Mouse (Mus musculus) midbrain, embryonic 10.5 days (tissue): Measurements from ENCODE around the gene Ccdc114. TPM values are rescaled to one million over a fixed set of nuclear protein-coding genes. Genes with fewer than 3 reads are reported as not detected.
A peak's percentile ranks its signal among the peaks of the same experiment; 100 is the strongest.

Experiments
- DNase-seq: peaks from one replicate; pipeline ENCODE4 v3.0.0-alpha.2; 2017; ENCODE audit warnings: low spot score
- H3K27ac ChIP-seq: fragments of 300-500 bp; sonication (generic); replicated peaks from 2 replicates; pipeline ENCODE4 v1.5.1; 2016; ENCODE audit warnings: mild to moderate bottlenecking
- H3K27me3 ChIP-seq: fragments of 300-500 bp; sonication (generic); 2 replicates; pipeline ENCODE4 v1.6.1; 2016; ENCODE audit warnings: low read depth, mild to moderate bottlenecking; ENCODE audit not compliant: poor library complexity, severe bottlenecking
- H3K36me3 ChIP-seq: fragments of 300-500 bp; sonication (generic); 2 replicates; pipeline ENCODE4 v1.6.1; 2016; ENCODE audit warnings: mild to moderate bottlenecking, moderate library complexity
- H3K4me1 ChIP-seq: fragments of 300-500 bp; sonication (generic); 2 replicates; pipeline ENCODE4 v1.6.1; 2016
- H3K4me3 ChIP-seq: fragments of 300-500 bp; sonication (generic); 2 replicates; pipeline ENCODE4 v1.5.1; 2016; ENCODE audit warnings: mild to moderate bottlenecking, moderate library complexity
- H3K9me3 ChIP-seq: fragments of 300-500 bp; sonication (generic); replicated peaks from 2 replicates; pipeline ENCODE4 v1.6.1; 2016; ENCODE audit warnings: mild to moderate bottlenecking
- WGBS: fragments of 180-500 bp; shearing (Covaris S2); methylation state at CpG from one replicate; pipeline ENCODE4 v1.1.7; 2016; 5-methylcytosine and 5-hydroxymethylcytosine counted together
- polyA plus RNA-seq: library from polyadenylated mRNA; unstranded; fragments of >200 nt; fragmentation: Nextera tagmentation; extraction: Ambion mirVana; gene quantifications from 2 replicates; pipeline ENCODE4 v1.2.1, GENCODE M21; 2016

The Ccdc114 gene
- polyA plus RNA-seq, 1 experiment from 2014 or later: 5.3 TPM

DNA sequence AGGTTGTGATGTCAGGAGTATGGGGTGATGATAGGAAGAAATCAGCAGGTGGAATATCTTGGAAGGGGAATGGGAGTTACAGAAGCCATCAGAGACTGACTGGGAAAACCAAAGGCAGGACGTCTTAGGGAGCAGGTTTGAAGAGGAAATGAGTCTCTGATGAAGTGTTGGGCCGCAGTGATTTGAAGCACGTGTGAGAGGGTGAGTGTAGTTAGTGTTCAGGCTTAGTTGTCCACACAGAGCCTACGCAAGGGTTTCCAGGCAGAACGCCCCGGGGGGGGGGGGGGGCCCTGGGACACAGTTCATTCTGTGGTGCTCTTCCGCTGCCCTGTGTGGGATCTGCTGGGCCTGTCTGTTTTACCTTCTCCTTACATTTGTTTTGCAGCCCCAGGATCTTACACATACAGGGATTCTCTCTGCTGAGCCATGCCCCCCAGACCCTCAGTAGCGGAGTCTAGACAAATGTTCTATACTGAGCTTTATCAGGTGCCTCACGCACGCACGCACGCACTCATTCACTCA lies 21.3 kb upstream of the Ccdc114 start:
- peak; percentile 19 for DNase-seq
- Histone ChIP-seq H3K27me3 (no peaks in the 10 kb centered on the region), H3K9me3 (0 out of 2 replicates have a peak, but pooled peaks cover 4% of the 10 kb centered on the region), H3K4me3 (no peak overlapping the region), H3K4me1 (peaks cover 6% of the 10 kb centered on the region), H3K36me3 (peaks cover 7% of the 10 kb centered on the region), H3K27ac (no peak overlapping the region)
- WGBS: 86% methylated on average over 12 of the region's 12 CpGs

DNA sequence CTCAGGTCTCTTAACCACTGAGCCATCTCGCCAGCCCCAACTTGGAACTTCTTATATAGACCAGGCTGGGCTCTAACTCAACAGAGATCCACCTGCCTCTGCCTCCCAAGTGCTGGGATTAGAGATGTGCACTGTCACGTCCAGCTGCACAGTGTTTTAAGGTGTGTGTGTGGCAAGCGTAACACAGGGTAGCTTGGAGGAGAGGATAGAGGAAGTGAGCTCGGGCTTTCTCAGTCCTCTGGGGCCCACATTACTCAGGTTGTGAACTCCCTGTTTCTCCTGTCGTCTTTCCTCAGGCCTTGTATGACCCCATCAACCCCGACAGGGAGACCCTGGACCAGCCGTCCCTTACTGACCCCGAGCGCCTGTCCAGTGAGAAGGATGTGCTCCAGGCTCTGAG lies 17.2 kb upstream of the Ccdc114 start:
- Histone ChIP-seq H3K27ac (no peak overlapping the region), H3K36me3 (peaks cover 37% of the 10 kb centered on the region), H3K27me3 (no peaks in the 10 kb centered on the region), H3K4me1 (no peaks in the 10 kb centered on the region), H3K4me3 (no peak overlapping the region), H3K9me3 (0 out of 2 replicates have a peak, but pooled peaks cover 7% of the 10 kb centered on the region)
- no peak for DNase-seq
- 93% methylated on average over 9 of the region's 9 CpGs for WGBS

DNA sequence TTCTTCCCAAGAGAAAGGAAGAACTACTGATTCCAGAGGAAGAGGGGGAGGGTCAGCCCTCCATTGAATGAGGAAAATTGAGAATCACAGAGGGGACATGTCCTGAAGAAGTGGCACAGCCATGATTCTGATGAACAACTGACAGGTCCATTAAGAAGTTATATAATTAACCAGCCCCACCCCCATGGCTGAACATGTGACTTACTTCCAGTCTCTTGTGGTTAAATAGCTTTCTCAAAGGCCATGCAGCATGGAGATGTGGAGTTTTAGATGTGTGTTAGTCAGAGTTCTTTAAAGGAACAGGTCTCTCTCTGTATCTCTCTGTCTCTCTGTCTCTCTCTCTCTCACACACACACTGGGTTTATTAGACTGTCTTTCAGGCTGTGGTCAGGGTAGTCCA lies 15.5 kb upstream of the Ccdc114 start:
- no peak for DNase-seq
- 0 out of 2 replicates have a peak, but pooled peaks cover 7% of the 10 kb centered on the region for H3K9me3 ChIP-seq
- H3K36me3 ChIP-seq: peaks cover 42% of the 10 kb centered on the region
- H3K4me1 ChIP-seq: no peaks in the 10 kb centered on the region
- no peak overlapping the region for H3K27ac ChIP-seq
- H3K27me3 ChIP-seq: no peaks in the 10 kb centered on the region
- H3K4me3 ChIP-seq: no peak overlapping the region

DNA sequence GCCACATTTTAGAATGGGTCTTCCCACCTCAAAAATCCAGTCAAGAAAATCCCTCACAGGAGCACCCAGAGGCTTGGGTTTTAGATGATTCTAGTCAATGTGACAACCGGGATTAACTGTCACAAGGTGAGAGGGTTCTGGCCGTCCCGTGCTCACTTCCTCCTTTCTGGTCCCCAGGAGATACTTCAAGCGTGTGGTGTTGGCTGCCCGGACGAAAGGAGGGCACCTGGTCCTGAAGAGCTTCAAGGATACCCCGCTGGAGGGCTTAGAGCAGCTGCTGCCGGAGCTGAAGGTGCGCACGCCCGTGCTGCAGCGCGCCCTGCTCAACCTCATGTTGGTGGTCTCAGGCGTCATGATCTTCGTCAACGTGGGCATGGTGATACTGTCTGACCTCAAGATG lies 14.7 kb upstream of the Ccdc114 start:
- H3K27ac ChIP-seq: no peak overlapping the region
- no peak overlapping the region for H3K4me3 ChIP-seq
- no peaks in the 10 kb centered on the region for H3K27me3 ChIP-seq
- DNase-seq: no peak
- 0 out of 2 replicates have a peak, but pooled peaks cover 3% of the 10 kb centered on the region for H3K9me3 ChIP-seq
- no peaks in the 10 kb centered on the region for H3K4me1 ChIP-seq
- 96% methylated on average over 16 of the region's 16 CpGs for WGBS
- H3K36me3 ChIP-seq: peaks cover 49% of the 10 kb centered on the region

DNA sequence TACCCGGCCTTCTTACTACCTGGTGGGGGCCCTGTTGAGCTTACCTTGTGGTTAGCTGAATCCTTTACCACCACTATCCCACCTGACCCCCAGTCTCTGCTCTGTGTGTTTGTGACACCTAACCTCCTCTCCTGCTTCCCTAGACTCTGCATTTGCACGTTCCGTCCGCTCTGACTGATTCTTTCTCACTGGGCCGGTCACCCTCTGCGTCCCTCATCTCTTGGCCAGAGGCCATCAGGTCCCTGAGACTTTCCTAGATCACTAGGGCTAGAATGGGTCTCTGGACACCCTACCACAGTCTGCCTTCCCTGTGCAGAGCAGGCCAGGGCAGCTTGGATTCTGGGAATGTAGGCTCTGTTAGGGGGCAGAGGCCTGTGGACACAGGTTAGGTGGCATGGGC lies 9.8 kb upstream of the Ccdc114 start:
- H3K27ac ChIP-seq: no peak overlapping the region

DNA sequence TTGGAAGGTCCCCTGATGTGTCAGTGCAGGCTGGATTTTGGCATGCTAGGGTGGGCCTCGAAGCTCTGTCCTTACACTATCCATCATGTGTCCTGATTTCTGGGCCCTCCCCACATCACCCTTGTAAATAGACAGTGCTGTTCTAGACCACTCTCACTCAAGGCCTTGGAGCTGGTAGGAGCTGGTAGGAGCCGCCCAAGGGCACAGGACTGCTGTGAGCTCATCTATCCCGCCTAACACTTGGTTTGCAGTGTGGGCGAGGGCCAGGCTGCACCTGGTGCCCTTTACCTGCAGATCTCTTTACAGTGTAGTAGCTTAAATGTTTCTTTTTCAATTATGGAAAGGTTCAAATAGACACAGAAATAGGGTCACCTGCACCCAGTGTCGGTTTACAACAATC lies 8.9 kb upstream of the Ccdc114 start:
- H3K27ac ChIP-seq: no peak overlapping the region
- 0 out of 2 replicates have a peak, but pooled peaks cover under 1% of the 10 kb centered on the region for H3K9me3 ChIP-seq
- DNase-seq: no peak
- H3K4me1 ChIP-seq: peaks cover 29% of the 10 kb centered on the region
- H3K4me3 ChIP-seq: no peak overlapping the region
- peaks cover 4% of the 10 kb centered on the region for H3K27me3 ChIP-seq
- WGBS: 87% methylated on average over 5 of the region's 5 CpGs
- peaks cover 25% of the 10 kb centered on the region for H3K36me3 ChIP-seq

More for the DNA sequence above, 9.8 kb upstream of the Ccdc114 start:
- no peak for DNase-seq
- Histone ChIP-seq H3K9me3 (0 out of 2 replicates have a peak, but pooled peaks cover 3% of the 10 kb centered on the region), H3K27me3 (peaks cover 2% of the 10 kb centered on the region), H3K4me1 (peaks cover 24% of the 10 kb centered on the region), H3K36me3 (peaks cover 35% of the 10 kb centered on the region), H3K4me3 (no peak overlapping the region)
- 88% methylated on average over 6 of the region's 6 CpGs for WGBS

DNA sequence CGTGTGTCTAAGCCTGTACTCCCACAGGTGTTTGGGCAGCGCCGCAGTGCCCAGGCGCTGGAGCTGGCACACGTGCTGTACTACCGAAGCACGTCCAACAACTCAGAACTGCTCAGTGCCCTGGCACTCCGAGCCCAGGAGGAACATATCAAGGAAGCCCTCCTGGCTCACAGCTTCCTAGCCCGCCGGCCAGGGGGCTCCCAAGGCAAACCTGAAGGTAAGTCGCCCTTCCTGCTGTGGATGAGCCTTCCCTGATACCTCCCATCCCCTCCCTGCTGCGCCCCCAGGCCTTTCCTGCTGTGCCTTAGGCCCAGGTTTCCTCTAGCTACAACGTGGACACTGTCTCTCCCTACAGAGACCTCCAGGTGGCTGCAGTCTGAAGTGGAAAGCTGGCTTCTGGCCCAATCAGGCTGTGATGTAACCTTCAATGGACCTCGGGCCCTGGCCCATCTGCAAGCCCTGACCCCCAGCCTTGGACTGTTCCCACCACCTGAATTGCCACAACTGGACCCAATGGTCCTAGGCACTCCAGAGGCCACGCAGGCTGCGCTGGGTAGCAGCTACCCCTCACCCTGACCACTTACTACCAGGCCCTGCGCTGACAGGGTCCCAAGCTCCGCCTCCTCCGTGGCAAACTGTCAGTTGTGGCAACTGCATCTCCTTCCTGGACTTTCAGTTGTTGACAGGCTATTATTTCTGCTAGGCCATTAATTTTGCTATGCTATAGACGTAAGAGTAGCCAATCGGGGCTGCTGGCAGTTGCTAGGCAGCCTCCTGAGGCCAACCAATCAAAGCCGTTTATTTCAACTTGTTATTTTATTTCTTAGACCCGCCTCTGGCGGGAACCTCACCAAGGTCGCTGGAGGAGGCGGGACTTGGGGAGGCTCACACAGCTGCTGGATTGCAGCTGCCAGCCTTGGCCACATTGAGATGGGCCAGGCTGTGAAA lies 7.5 kb upstream of the Ccdc114 start:
- WGBS: 38% methylated on average over 26 of the region's 26 CpGs
- Histone ChIP-seq H3K4me1 (peaks cover 34% of the 10 kb centered on the region), H3K9me3 (no peaks in the 10 kb centered on the region), H3K36me3 (peaks cover 12% of the 10 kb centered on the region), H3K27ac (peak overlapping the region; percentile 73), H3K27me3 (peaks cover 17% of the 10 kb centered on the region), H3K4me3 (peak overlapping the region; percentile 41)
- DNase-seq: peak; percentile 60

DNA sequence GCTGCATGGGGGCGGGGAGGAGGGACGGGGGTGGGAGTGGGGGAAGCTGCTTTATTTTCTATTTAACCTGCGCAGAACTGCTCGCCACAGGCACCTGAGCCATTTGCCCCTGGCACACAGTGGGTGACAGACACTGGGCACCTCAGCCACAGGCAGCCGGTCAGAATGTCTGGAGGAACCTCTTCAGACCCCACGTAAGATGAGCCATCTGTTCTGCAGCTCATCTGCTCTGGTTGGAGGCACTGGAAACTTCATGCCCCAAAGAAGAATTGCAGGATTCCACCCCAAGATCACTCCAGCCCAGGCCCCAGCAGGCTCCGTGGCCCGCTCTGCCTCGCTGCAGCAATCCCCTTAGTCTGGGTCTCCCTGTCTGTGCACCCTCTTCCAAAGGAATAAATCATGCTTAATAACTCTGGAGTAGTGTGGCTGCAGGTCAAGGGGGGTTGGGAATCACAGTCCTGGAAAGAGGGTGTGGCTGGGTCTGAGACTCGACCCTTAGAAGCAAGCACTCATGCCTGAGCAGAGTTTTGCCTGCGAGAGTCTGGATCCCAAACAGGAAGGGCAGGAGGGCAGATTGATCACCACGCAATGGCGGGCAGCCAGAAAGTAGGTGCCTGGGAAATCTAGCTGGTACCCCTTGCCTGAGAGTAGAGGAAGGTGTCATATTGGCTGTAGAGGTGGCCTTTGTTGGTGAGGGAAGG lies 6.7 kb upstream of the Ccdc114 start:
- H3K4me3 ChIP-seq: peak overlapping the region; percentile 41
- no peaks in the 10 kb centered on the region for H3K9me3 ChIP-seq
- H3K27ac ChIP-seq: peak overlapping the region; percentile 73
- peaks cover 35% of the 10 kb centered on the region for H3K4me1 ChIP-seq
- H3K36me3 ChIP-seq: peaks cover 12% of the 10 kb centered on the region; the same call in 1 of the 2 replicates
- H3K27me3 ChIP-seq: peaks cover 21% of the 10 kb centered on the region
- DNase-seq: no peak
- WGBS: 46% methylated on average over 13 of the region's 13 CpGs

DNA sequence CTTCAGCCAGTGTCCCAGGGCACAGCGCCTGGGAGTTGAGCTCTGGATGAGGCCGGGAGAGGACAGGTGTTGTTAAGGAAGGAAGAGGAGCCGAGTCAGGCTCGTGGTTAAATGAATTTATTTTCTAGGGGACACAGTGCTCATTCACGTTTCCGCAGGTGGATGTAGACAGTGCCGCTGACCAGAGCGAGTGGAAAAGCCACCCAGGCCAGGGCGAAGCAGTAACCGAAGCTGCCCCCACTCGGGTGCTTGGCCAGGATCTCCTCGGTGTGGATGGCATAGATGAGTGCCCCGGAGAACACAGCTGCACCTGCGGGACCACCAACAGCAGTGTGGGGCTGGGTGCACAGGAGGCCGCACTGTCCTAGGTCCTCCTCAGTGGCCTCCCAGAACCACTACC lies 5.9 kb upstream of the Ccdc114 start:
- peaks cover 43% of the 10 kb centered on the region for H3K4me1 ChIP-seq
- DNase-seq: no peak
- 88% methylated on average over 15 of the region's 15 CpGs for WGBS

DNA sequence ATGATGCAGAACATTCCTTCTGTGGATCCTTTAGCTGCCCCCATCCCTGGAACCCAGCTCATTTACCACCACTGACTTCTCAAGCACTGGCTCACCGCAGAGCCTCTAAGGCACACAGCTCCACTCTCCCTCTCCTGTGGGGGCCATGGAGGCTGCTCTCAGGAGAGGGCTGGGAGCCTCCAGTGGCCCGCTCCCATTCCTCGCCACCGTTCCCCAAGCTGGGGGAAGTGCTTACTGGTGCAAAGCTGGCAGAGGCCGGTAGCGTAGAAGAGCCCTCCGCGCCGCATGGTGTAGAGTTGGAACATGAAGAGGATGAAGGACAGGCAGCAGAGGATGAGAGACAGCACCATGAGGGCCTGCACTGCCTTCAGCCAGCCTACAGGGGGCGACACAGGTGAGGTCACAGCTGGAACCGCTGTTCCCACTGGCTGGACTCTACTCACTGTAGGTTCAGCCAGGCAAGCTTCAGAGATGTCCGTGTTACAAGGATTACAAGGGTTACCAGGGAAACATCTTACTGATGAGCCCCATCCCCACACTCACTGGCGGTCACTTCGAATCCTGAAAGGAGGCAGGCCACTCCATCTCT lies 4.7 kb upstream of the Ccdc114 start:
- Histone ChIP-seq H3K4me3 (no peak overlapping the region), H3K27ac (no peak overlapping the region), H3K9me3 (no peaks in the 10 kb centered on the region), H3K36me3 (no peaks in the 10 kb centered on the region), H3K4me1 (peaks cover 54% of the 10 kb centered on the region), H3K27me3 (peaks cover 27% of the 10 kb centered on the region)
- DNase-seq: no peak
- 62% methylated on average over 14 of the region's 14 CpGs for WGBS

More for the DNA sequence above, 5.9 kb upstream of the Ccdc114 start:
- Histone ChIP-seq H3K36me3 (peaks cover 11% of the 10 kb centered on the region; the same call in 1 of the 2 replicates), H3K27me3 (peaks cover 25% of the 10 kb centered on the region), H3K4me3 (0 out of 2 replicates have a peak overlapping the region, but pooled peaks have one; percentile 41), H3K27ac (peak overlapping the region; percentile 73; the same call in 1 of the 2 replicates), H3K9me3 (no peaks in the 10 kb centered on the region)

DNA sequence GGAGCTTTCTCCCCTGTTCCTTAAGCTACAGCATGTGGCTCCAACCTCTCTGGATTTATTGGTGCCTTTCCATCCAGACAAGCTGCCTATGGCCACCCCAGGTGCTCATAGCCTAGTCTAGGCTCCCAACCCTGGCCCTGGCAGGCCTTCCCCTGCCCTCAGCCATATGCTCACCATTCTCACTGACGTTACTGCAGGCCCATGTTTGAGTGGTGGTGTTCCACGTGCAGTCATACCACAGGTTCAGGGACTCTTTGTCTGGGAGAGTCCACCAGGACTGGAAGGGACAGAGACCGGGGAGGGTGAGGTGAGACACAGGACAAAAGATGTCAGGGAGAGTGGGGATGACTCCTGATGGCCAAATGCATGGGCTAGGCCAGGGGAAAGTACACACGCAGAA lies 4.1 kb upstream of the Ccdc114 start:
- Histone ChIP-seq H3K4me1 (peaks cover 59% of the 10 kb centered on the region), H3K36me3 (no peaks in the 10 kb centered on the region), H3K4me3 (no peak overlapping the region), H3K27ac (no peak overlapping the region), H3K27me3 (peaks cover 32% of the 10 kb centered on the region), H3K9me3 (no peaks in the 10 kb centered on the region)
- no peak for DNase-seq
- WGBS: 78% methylated on average over 4 of the region's 4 CpGs

DNA sequence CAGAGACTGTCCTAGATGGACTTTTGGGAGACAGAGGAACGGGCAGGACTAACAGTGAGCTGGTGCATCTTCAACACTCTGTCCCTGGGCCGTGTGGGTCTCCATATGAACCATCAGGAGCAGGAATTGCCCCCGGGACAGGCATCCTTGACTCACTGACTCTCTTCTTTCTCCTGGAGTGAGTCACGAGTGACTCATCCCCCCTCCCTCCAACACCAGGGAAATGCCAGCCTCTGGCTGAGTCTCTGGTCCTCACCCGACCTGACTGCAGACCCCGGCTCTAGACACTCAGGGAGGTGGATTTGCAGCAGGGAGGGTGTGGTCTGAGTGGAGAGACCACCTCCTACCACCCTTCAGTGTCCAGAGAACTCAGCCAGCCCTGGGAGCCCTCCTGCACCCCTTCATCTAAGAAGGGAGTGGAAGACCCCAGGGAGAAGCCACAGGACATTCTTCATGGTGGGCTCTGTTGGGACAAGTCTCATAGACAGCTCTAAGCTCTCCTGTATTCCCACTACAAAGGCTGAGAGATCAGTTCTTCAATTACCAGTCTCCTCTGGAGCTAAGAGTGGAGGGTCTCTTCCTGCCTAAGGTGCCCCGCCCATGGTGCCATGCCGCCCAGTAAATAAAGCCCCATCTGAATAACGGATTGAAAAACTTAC lies 3.2 kb upstream of the Ccdc114 start:
- no peaks in the 10 kb centered on the region for H3K36me3 ChIP-seq
- no peak overlapping the region for H3K27ac ChIP-seq
- H3K4me1 ChIP-seq: peaks cover 59% of the 10 kb centered on the region
- H3K27me3 ChIP-seq: peaks cover 32% of the 10 kb centered on the region
- DNase-seq: no peak
- H3K4me3 ChIP-seq: no peak overlapping the region
- WGBS: 52% methylated on average over 9 of the region's 9 CpGs
- H3K9me3 ChIP-seq: no peaks in the 10 kb centered on the region
